Mouse (Mus musculus) gonadal fat pad, adult 2 months (tissue): ENCODE measurements at regions not wholly inside any gene's neighbourhood (a gene's known extent, or its start where the extent isn't known, plus 50 kb on each side); places are given as distances from the start of the nearest gene placed in this dataset.

Experiments
- DNase-seq: peaks from one replicate; pipeline ENCODE4 v3.0.0-alpha.2; 2012; ENCODE audit warnings: low read depth

DNA sequence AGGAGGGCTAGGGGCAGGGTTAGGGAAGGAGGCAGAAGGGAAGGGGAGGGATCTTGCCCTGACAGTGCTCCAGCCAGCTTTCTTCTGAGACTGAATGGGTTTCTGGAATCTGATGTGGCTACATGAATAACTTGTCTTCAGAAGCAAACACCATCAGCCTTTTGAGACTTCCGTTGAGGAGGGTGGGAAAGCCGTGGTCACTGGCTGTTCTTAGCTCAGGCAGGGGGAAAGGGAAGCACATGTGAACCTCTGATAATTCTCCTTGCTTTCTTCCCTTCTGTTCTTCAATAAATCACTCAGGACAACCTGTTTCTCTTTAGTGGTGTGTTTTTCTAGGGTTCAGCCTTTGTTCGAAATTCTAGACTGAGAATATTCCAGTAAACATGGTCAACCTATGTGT is 148.9 kb downstream of the Bcl11a start:
- no peak for DNase-seq

GRCm38 (mm10) chr11:24233376-24233775 is 155.5 kb downstream of the Bcl11a start:
- no peak for DNase-seq

DNA sequence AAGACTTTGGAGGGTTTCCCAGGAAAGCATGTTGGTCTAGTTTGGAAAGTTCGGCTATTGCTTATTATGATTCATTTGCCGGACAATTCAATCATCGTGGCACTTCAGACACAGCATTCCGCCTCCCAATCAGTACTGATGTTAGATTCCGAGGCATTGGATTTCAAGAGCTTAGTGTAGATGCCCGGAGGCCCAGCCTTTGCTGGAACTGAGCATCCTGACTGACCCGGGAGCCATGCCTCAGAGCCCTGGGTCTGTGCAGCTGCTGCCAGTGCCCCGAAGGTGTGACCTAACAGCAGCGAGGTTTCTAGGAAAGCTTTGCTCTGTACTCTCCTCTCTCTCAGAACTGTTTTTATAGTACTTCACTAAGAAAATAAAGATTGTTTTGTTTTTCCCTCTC is 156.0 kb downstream of the Bcl11a start:
- no peak for DNase-seq

- no peak for DNase-seq
Measured at GRCm38 (mm10) chr11:24234422-24234821, 156.6 kb downstream of the Bcl11a start.

DNA sequence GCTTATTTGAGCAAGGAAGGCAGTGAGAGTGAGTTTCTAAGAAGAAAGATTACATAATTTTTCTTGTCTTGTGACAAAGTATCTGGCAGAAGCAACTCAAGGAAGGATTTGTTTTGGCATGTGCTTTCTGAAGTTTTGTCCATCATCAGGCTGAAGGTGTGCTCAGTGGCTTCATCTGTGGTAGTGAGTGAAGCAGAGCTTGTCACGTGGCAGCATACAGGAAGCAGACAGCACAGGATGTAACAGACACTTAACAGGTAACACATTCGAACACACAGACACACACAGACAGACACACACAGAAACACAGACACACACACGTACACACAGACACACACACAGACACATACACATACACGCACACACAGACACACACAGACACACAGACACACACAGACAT is 157.5 kb downstream of the Bcl11a start:
- no peak for DNase-seq

GRCm38 (mm10) chr11:24239631-24240030 is 161.8 kb downstream of the Bcl11a start:
- no peak for DNase-seq

DNA sequence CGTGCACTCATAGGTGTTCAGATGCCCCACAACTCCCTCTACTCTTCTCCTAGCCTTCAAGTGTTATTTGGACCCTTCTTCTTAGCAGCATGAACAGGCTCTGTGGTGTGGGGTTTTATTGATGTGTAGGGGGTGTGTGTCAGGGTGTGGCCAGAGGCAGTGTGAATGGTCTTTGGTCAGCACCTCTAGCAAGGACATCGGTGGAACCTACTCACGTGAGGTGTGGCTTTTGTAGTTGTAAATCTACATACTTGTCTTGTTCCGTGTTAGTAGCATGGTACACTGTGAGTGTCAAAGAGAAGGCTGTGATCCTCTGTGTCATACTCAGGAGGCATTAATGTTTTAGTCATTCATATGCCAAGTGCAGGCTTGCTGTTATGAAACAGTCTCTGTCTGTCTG is 164.2 kb downstream of the Bcl11a start:
- no peak for DNase-seq

DNA sequence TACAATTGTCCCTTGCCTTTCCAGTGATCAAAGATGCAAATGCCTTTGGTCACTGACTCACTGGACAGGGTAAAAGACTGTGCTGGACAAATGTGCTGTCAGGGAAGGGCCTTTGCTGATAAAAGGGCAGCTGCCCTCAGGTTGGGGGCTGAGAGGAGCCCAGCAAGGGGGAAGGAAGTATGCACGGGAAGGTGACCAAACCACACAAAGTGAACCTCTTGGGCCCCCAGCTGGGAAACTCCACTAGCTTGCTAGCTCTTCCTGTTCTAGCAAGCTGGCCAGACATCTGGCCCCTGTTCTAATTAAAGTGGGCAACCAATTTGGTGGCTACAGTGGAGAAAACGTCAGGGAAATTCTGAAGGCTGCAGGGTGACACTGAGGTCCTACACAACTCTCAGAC is 165.0 kb downstream of the Bcl11a start:
- no peak for DNase-seq

GRCm38 (mm10) chr11:24245390-24245789 is 167.5 kb downstream of the Bcl11a start:
- DNase-seq = no peak

DNA sequence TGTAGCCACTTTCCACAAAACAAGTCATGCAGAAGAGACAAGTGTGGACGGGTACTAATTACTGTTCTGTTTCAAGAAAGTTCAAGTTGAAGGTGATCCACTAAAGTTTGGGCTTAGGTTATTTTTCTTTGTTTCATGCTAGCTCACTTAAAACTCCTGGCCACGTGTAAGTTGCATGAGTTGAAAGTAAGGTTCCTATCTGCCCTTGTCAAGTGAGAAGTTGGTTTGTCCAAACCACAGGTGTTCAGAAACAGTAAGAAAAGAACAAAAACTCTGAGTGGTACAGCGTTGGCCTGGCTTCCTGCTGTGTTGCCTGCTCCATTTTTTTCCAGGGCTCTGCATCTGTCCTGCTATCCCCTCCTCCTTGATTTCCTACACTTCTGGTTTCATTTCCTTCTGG is 168.5 kb downstream of the Bcl11a start:
- no peak for DNase-seq

DNA sequence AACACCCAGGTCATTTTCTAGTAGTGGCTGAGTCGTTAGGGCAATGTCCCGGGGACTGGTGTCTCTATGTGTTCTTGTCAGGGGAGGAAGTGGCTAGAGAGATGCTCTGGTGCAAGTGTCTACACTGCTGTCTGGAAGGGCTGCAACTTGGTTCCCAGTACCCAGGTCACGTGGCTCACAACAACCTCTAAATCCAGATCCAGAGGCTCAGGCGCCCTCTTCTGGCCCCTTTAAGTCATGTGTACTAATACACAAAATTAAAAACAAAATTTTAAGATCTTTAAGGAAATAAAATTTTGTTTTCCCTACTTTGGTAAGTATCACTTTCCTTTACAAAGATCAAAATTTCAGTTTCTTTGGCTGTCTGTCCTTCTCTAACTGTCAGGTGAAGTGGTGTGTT is 169.4 kb downstream of the Bcl11a start:
- DNase-seq = no peak

DNA sequence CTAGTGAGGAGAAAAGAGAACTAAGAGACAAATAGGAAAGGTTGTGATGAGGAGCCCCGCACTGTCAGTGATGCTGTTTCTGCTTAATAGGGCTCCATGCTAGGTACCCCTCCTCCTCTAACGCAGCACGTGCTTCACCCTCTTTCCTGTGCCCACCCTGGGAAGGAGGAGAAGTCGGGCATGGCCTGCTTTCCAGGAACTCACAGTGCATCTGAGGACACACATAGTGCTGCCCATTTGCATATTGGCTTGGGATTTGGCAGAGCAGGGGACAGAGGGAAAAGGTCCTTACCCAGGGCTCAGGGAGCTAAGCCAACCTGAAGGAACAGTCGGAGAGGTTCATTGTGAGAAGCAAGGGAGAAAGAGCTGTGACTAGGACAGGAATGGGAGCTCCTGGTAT is 173.7 kb downstream of the Bcl11a start:
- no peak for DNase-seq

DNA sequence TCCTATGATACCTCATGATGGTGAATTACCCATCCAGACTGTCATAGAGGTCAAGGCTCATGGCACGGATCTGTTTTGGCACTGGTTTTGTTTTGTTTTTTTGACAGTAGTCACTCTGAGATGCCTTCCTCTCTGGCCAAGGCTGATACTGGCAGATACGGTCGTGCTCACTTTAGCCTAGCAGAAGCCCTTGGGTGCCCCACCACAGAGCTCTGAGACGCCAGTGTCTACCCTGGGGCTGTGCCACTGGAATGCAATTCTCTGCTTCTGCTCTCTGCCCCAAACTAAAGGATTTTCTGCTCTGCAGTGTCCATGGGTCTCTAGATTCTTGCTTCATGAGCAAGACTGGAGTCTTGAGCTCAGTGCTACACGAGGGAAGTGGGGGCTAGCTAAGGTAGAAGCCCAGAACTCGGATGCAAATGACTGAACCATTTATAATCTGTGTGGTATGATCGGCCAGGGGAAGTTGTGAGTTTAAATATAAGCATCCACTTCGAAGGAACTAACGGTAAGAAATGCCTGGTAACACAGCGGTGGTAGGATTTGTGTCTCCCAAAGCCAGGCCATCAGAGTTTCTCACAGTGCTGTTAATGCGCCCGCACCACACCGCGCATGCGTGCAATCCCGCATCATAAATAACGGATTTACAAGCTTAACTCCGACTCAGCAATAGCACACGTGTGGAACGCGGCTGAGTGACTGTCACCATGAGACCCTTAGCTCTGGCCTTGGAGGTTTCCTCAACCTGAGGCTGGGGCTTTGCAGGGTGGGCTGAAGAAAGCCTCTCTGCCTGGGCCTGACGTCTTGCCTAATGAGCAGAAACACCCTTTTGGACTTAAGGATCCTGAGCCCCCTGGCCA is 177.6 kb downstream of the Bcl11a start:
- DNase-seq = no peak

DNA sequence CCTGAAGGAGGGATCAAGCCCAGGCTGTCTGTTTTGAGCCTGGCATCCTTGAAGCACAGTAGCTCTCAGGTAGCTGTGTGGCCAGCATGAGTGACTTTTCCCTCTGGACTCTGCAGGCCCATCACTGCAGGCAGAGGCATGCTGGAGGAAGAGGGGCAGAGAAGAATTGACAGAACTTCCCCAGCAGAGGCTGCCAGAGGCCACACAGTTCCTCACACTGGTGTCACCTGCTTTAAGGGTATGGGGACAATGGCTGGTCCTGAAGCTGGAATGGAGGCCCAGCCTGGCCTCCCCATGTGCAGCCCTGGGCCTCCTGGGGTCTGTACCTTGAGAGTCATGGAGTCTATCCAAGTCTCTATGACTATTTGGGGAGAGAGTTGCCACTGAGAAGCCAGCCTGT is 179.9 kb downstream of the Bcl11a start:
- DNase-seq = no peak

DNA sequence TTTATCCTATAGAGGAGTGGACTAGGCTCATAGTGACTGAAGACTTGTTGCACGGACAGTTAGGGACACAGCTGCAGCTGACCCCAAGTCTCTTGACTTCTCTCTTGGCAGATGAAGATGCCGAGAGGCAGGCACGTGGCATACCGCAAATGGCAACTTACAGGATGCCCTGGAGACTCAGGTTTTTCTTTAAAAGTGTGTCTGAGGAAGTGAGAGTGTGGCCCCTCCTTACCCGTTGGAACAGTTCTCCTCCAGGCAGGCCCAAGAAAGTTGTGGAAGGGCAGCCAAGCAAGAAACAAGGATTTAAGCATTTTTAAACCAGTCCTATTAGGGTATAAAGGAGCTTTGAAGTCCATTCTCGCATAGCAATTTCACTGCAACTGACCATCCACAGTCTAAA is 180.5 kb downstream of the Bcl11a start:
- no peak for DNase-seq

- no peak for DNase-seq
Measured at GRCm38 (mm10) chr11:24259668-24260067, 181.8 kb downstream of the Bcl11a start.

GRCm38 (mm10) chr11:24269046-24269445 is 191.2 kb downstream of the Bcl11a start:
- no peak for DNase-seq

- DNase-seq = no peak
Measured at GRCm38 (mm10) chr11:24281628-24282027, 203.8 kb downstream of the Bcl11a start.

GRCm38 (mm10) chr11:24282556-24282955 is 204.7 kb downstream of the Bcl11a start:
- no peak for DNase-seq

DNA sequence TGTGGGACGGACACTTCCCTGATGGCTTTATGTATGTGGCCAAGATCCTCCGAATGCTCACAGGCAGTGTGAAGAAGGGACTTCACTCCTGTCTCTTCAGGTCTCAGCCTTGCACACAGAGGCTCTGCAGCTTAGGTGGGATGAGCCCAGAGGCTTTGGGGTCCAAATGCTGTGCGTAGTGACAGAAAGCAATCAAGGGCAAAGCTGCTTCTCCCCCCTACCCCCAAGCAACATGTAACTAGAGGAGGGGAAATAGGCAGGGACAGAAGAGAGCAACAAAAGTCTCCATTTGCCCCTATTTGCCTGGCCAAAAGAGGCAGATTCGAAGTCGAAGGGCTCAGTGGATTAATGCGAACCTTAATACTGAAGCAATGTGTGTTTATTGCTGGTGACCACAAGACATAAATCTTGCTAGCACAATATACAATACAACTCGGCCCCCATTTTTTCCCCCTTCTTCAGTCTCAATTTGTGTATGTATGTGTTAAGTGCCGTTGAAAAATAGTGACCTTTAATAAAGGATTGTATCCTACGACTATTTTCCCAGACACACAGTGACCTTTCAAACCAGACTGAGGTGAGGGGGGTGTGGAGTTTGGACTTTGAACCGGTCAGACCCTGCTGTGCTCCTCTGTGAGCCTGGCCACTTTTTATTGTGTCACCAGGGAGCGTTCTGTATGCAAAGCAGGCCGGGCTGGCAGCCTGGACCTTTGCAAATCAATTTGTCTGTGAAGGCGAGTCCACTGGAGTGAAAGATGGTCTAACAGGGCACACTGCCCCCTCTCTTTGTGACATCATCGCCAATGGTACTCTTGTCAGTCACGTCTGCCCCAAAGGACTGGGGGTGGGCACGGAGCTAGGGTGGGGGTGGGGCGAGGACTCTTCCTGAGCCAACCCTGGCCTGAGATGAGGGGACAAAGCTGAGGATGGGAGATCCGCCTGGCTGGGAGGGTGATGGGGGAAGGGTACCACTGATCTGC is 208.6 kb downstream of the Bcl11a start:
- no peak for DNase-seq

DNA sequence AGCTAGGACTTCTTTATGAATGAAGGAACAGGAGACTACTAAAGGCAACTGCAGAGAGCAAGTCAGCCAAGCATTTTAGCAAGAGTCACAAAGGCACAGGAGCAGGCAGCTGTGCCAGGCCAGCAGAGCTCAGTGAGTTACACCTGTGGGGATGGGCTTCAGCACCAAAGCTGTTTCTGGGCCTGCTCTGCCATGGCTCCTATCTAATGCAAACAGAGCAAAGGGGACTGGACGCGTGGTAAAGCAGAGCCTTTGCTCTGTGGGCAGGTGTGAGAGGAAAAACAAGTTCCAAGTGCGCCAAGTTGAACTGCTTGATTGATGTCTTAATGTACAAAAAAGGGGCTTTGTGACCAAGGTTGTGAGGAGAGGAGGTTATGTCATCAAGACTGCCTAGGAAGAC is 215.4 kb downstream of the Bcl11a start:
- DNase-seq = no peak

GRCm38 (mm10) chr11:24293860-24294531 is 216.1 kb downstream of the Bcl11a start:
- no peak for DNase-seq
